Mouse (Mus musculus) urinary bladder, postnatal 14 days (tissue): Measurements from ENCODE around the gene Nubp2.

Source experiments
- DNase-seq: peaks from one replicate; pipeline ENCODE4 v3.0.0; 2021; ENCODE audit warnings: low spot score

The Nubp2 gene

GRCm38 (mm10) chr17:24860076-24860475 lies 26.1 kb downstream of the Nubp2 start:
- no peak for DNase-seq

- DNase-seq: no peak
These were observed 27.2 kb downstream of the Nubp2 start for GRCm38 (mm10) chr17:24858967-24859366.

GRCm38 (mm10) chr17:24857831-24858470 lies 28.2 kb downstream of the Nubp2 start:
- no peak for DNase-seq

GRCm38 (mm10) chr17:24856589-24856988 lies 29.6 kb downstream of the Nubp2 start:
- no peak for DNase-seq

GRCm38 (mm10) chr17:24855838-24856464 lies 30.2 kb downstream of the Nubp2 start:
- no peak for DNase-seq

- DNase-seq: no peak
These were observed 34.6 kb downstream of the Nubp2 start for GRCm38 (mm10) chr17:24851381-24852125.

- no peak for DNase-seq
These were observed 35.4 kb downstream of the Nubp2 start for GRCm38 (mm10) chr17:24850773-24851127.

- peak; percentile 96 for DNase-seq
These were observed 35.9 kb downstream of the Nubp2 start, which contains the start of gene Fahd1 for GRCm38 (mm10) chr17:24850065-24850772. Fahd1 (minus strand) TSS chr17:24850364.

GRCm38 (mm10) chr17:24849733-24850064 lies 36.5 kb downstream of the Nubp2 start:
- no peak for DNase-seq

- no peak for DNase-seq
These were observed 37.5 kb downstream of the Nubp2 start for GRCm38 (mm10) chr17:24848600-24849031.

GRCm38 (mm10) chr17:24847386-24847785 lies 38.8 kb downstream of the Nubp2 start:
- no peak for DNase-seq

GRCm38 (mm10) chr17:24844525-24844924 lies 41.6 kb downstream of the Nubp2 start:
- DNase-seq: no peak

GRCm38 (mm10) chr17:24842631-24843030 lies 43.5 kb downstream of the Nubp2 start:
- no peak for DNase-seq

GRCm38 (mm10) chr17:24841133-24841532 lies 45.0 kb downstream of the Nubp2 start:
- DNase-seq: peak; percentile 46

GRCm38 (mm10) chr17:24840341-24840740 lies 45.8 kb downstream of the Nubp2 start:
- DNase-seq: no peak

GRCm38 (mm10) chr17:24839842-24840241 lies 46.3 kb downstream of the Nubp2 start, which contains the start of gene Hagh:
Hagh (plus strand) TSS chr17:24840143.
- peak; percentile 69 for DNase-seq
